Mouse (Mus musculus) spleen, adult 2 months (tissue): ENCODE data around the gene Eif2d.

Source experiments
- CTCF ChIP-seq: fragments of 200-500 bp; IDR thresholded peaks from 2 replicates; pipeline ENCODE4 v1.5.1; 2011; ENCODE audit warnings: mild to moderate bottlenecking, inconsistent platforms; ENCODE audit not compliant: insufficient read depth, insufficient read length, insufficient replicate concordance; ENCODE audit errors: extremely low read depth
- POLR2A ChIP-seq: fragments of 200-500 bp; IDR thresholded peaks from 2 replicates; pipeline ENCODE4 v1.6.1; 2011; ENCODE audit warnings: low read depth, low read length, inconsistent platforms

GRCm38 (mm10) chr1:131199118-131199821 is 46.3 kb downstream of the Eif2d start:
- TF ChIP-seq CTCF: no peak
- peak; percentile 5; the same call in 1 of the 2 replicates for TF ChIP-seq POLR2A
